Mouse (Mus musculus): ENCODE data around the gene Prm2. TPM values are rescaled to one million over a fixed set of nuclear protein-coding genes. Genes with fewer than 3 reads are reported as not detected.
"Not testable (repeated sequence)": the region's sequence is repeated elsewhere in the genome, so short reads cannot be mapped to it uniquely, and the experiment has no call there.

Prm2 gene
- total RNA-seq, 2 experiments from 2014 or later: not detected

GRCm38 (mm10) chr16:10813726-10814125 is 17.8 kb upstream of the Prm2 start:
- intact Hi-C loops (cut with DNase I): no loop called here

GRCm38 (mm10) chr16:10812865-10813371 is 17.0 kb upstream of the Prm2 start, which contains the start of gene Gm11172:
Gene Gm11172, plus strand, starts transcription at chr16:10812915.
- intact Hi-C loops (cut with DNase I): no loop called here
- no peak for DNase-seq

More at GRCm38 (mm10) chr16:10813726-10814125, 17.8 kb upstream of the Prm2 start:
- no peak for DNase-seq

- intact Hi-C loops (cut with DNase I): no loop called here
- no peak for DNase-seq
These were observed 14.4 kb upstream of the Prm2 start for GRCm38 (mm10) chr16:10810376-10810775.

GRCm38 (mm10) chr16:10805789-10806527 is 10.0 kb upstream of the Prm2 start, which contains the start of gene Prm1:
Gene Prm1, minus strand, starts transcription at chr16:10805839.
- intact Hi-C loops (cut with DNase I): no loop called here
- DNase-seq: no peak

GRCm38 (mm10) chr16:10802420-10802819 is 6.5 kb upstream of the Prm2 start:
- intact Hi-C loops (cut with DNase I); DNase-seq: not testable (repeated sequence)

- intact Hi-C loops (cut with DNase I): no loop called here
- no peak for DNase-seq
These were observed 5.2 kb downstream of the Prm2 start, which contains the start of gene Prm3 for GRCm38 (mm10) chr16:10790702-10791101. Gene Prm3, minus strand, starts transcription at chr16:10790914.

- DNase-seq: no peak
- intact Hi-C loops (cut with DNase I): loop anchor here (5.0 kb wide), 2 partner anchors 78 to 202 kb away; no protein-coding TSS in a partner anchor
These were observed 7.1 kb downstream of the Prm2 start for GRCm38 (mm10) chr16:10788866-10789265.

GRCm38 (mm10) chr16:10788271-10788670 is 7.7 kb downstream of the Prm2 start, which contains the start of gene Tnp2:
Gene Tnp2, minus strand, starts transcription at chr16:10788660.
- DNase-seq: no peak
- intact Hi-C loops (cut with DNase I): loop anchor here (5.0 kb wide), 2 partner anchors 79 to 201 kb away; no protein-coding TSS in a partner anchor

GRCm38 (mm10) chr16:10787548-10788058 is 8.3 kb downstream of the Prm2 start:
- no peak for DNase-seq
- intact Hi-C loops (cut with DNase I): loop anchor here (2.0 to 5.0 kb wide), 4 partner anchors 61 to 217 kb away; no protein-coding TSS in a partner anchor

GRCm38 (mm10) chr16:10786782-10787547 is 9.0 kb downstream of the Prm2 start:
- intact Hi-C loops (cut with DNase I): loop anchor here (2.0 to 5.0 kb wide), 4 partner anchors 62 to 216 kb away; no protein-coding TSS in a partner anchor
- peak; percentile 61 to 65 for DNase-seq

- peak; percentile 91 to 92 for DNase-seq
- intact Hi-C loops (cut with DNase I): loop anchor here (2.0 to 5.0 kb wide), 4 partner anchors 63 to 215 kb away; no protein-coding TSS in a partner anchor
These were observed 9.6 kb downstream of the Prm2 start for GRCm38 (mm10) chr16:10786288-10786687.

GRCm38 (mm10) chr16:10785371-10786231 is 10.3 kb downstream of the Prm2 start, which contains the start of gene Socs1:
Gene Socs1, minus strand, starts transcription at chr16:10785536.
- intact Hi-C loops (cut with DNase I): loop anchor here (1.0 to 5.0 kb wide), 7 partner anchors 47 to 215 kb away; no protein-coding TSS in a partner anchor
- DNase-seq: peak; percentile 88 to 91

- DNase-seq: peak; percentile 96 to 97
- intact Hi-C loops (cut with DNase I): loop anchor here (1.0 to 5.0 kb wide), 5 partner anchors 46 to 198 kb away; no protein-coding TSS in a partner anchor
These were observed 11.1 kb downstream of the Prm2 start for GRCm38 (mm10) chr16:10784793-10785370.

- intact Hi-C loops (cut with DNase I): loop anchor here (2.0 kb wide), 1 partner anchor 45 kb away; no protein-coding TSS in a partner anchor
These were observed 11.8 kb downstream of the Prm2 start for GRCm38 (mm10) chr16:10783883-10784792.

GRCm38 (mm10) chr16:10783451-10783850 is 12.5 kb downstream of the Prm2 start:
- no peak for DNase-seq
- intact Hi-C loops (cut with DNase I): no loop called here

More at GRCm38 (mm10) chr16:10783883-10784792, 11.8 kb downstream of the Prm2 start:
- DNase-seq: peak; percentile 47 to 60

GRCm38 (mm10) chr16:10783152-10783434 is 12.8 kb downstream of the Prm2 start:
- intact Hi-C loops (cut with DNase I): no loop called here
- DNase-seq: no peak

GRCm38 (mm10) chr16:10782377-10783151 is 13.4 kb downstream of the Prm2 start:
- intact Hi-C loops (cut with DNase I): no loop called here

More at GRCm38 (mm10) chr16:10782377-10783151, 13.4 kb downstream of the Prm2 start:
- no peak for DNase-seq
